Mouse (Mus musculus) ovary, postnatal 36 days (tissue): ENCODE measurements around the gene Tnrc6b.

Experiments
- DNase-seq: peaks from one replicate; pipeline ENCODE4 v3.0.0; 2022; ENCODE audit warnings: low spot score, mixed read lengths

Gene Tnrc6b

DNA sequence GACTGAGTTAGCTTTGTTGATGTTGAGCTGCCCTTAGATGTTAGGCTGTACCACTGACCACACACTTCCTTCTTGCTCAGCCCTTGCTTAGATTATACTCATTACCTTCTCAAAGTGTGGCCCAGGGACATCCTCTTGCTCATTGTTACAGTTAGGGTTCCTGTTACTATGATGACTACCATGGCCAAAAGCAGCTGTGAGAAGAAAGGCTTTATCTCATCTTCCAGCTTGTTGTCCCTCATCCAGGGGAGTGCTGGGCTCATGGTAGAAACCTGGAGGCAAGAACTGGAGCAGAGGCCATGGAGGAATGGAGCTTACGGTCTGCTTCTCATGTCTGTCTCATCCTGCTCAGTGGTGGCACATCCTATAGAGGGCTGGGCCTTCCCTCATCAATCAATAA is 28.9 kb downstream of the Tnrc6b start:
- DNase-seq, result no peak

GRCm38 (mm10) chr15:80741836-80742235 is 30.7 kb downstream of the Tnrc6b start:
- no peak for DNase-seq

DNA sequence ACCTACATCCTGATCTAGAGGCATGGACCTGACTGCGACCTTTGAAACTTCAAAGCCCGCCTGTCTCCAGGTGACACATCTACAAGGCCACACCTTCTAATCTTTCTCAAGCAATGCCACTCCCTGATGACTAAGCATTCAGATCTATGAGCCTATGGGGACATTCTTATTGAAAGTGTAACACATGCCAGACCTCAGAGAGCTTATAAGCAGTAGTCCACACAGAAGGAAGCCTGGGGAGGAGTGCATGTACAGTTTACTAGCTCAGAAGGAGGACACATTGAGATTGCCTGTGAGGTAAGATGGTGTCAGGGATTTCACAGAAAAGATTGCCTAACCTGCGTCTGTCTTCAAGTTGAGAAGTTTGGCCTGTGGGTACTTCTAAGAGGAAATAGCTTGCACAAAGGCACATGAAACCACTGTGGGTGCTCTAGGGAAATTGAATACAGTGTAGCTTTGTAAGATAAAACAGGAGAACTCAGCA is 31.9 kb downstream of the Tnrc6b start:
- DNase-seq, result no peak

GRCm38 (mm10) chr15:80743606-80744005 is 32.5 kb downstream of the Tnrc6b start:
- DNase-seq, result no peak

DNA sequence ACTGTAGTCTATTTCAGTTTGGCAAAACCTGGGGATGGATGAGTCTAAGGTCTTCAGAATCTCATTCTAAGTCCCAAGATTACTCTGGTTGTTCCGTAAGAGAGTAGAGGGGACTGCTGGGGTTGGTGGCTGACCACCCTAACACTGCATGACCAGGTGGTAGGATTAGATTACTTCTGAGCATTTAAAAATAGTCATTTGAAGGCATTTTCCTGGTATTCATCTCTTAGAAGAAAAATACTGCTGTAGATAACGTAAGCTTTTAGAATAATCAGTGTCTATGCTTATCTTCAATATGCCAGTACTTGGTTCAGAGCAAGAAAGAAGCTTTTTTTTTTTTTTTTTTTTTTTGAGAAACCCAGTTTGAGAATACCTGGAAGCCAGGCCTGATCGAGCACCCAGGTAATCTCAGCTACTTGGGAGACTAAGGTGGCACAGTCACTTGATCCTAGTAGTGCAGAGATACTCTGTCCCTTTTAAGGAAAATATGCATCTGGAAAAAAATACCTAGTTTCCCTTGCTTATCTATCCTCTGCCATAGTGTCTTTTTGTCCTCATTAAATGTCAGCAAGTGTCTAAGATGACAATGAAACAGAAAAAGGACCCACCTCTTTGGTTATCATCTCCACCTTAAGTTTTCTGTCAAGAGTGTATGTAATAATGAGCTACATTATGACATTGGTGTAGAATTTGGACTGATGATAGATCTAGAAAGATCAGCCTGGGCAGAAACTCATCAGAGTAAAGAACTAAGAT is 33.7 kb downstream of the Tnrc6b start:
- DNase-seq, result no peak

GRCm38 (mm10) chr15:80748979-80749378 is 37.9 kb downstream of the Tnrc6b start:
- DNase-seq, result no peak

GRCm38 (mm10) chr15:80753351-80753750 is 42.2 kb downstream of the Tnrc6b start:
- DNase-seq, result peak; percentile 13

- no peak for DNase-seq
These were observed 43.0 kb downstream of the Tnrc6b start for GRCm38 (mm10) chr15:80754103-80754502.

GRCm38 (mm10) chr15:80759451-80759850 is 48.3 kb downstream of the Tnrc6b start:
- DNase-seq, result no peak

GRCm38 (mm10) chr15:80760504-80760903 is 49.4 kb downstream of the Tnrc6b start:
- DNase-seq, result no peak

DNA sequence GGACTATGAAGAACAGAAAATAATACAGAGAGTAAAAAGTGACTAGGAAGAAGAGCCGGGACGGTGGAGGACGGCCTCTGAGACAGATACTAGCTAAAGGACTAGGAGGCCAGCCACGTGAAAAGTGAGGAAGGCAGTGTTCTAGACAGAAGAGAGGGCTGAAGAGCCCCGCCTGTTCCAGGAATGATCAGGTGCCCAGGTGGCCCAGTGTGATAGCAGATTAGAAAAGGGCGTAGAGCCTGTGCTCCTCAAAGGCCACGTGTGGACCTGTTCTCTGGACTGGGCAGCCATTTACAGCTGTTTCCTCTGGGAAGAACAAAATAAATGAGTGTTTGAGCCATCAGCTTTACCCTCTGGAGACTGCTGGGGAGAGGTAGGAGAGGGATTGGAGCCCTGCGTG is 49.8 kb downstream of the Tnrc6b start:
- no peak for DNase-seq

DNA sequence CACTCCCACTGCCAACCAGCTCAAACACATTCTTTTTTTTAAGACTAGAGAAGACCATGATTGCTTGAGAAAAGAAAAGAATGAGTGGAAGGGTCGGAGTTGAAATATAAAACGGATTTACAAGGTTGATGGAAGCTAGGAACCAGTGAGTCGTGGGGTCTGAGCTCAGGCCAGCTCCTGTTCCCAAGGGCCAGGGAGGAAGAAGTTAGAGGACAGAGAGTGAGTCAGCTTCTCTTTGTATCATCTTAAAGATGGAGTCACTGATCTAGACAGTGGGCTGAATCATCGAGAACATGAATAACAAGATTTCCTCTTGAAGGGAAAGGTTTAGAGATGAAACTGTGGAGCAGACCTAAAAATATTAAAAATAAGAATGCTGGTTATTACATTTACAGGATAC is 51.5 kb downstream of the Tnrc6b start:
- DNase-seq, result no peak

DNA sequence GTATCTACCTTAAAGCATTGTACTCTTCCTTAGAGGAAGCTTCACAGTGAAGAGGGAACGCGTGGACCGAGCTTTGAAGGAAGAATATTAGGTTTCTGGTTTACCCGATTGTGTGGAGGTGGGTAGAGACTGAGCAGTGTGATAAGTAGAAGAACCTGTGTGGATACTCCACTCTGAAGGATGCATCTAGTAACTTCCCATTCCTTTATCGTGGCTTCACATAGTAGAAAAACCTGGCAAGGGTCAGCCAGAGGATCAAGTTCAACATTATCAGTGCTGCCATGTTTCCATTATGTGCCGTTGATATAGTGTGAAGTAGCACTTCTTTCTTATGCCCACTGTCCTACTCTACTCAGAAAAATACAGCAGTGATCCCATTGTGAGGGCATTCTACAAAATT is 53.6 kb downstream of the Tnrc6b start:
- no peak for DNase-seq

DNA sequence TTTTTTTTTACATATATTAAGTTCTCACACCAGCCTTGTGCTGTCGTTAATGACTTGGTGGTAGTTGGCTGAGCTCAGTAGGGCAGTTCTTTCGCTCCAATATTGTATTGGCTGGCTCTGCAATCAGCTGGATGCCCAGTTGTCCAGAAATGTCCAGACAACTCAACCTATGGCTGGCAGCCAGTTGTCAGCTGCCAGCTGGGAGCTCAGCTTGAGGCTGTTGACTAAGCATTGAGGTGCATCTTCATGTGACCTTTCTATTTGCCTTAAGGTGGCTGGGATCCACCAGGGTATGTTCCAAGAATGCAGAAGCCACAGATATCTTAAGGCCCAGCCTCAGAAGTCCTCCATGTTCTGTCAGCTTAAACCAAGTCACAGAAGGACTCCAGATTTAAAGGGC is 54.3 kb downstream of the Tnrc6b start:
- peak; percentile 8 for DNase-seq

DNA sequence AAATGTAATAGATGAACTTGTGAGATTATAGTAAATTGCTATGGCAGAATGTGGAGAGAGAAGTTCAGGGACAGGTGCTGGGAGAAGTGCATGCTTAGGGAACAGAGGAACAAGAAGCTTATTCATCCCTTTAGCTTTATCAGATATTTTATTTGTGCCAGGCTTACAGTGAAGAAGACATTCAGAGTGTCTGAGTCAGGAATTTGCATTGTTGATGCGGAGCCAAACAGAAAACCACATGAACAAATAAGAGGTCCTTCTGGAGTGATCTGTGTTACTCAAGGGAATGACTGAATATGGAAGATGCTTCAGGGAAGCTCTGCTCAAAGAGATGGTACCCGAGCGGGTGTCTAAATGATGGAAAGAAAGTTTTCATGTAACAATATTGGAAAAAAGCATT is 57.1 kb downstream of the Tnrc6b start:
- DNase-seq, result no peak

DNA sequence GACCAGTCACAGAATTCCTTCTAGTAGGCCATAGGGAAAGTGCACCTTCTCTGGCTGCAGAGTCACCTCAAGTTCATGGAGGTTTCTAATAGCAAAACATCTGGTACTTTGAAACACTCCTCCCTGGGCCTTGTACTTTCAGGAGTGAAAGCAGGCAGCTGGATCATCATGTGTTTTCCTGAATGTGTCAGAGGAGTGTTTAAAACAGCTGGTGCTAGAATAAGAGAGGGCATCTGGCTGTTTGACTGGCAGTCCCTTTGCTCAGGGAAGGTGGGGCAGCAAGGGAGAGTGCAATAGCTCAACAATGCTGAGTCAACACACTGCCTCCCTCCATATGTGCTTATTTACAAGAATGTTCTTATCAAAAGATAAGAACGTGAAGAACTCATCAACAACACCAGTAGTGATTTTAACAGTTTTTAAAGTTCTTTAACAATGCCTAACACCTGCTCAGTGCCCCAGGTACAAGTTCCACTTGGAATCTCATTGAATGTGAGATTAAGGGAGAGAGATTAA is 60.9 kb downstream of the Tnrc6b start:
- DNase-seq, result no peak

GRCm38 (mm10) chr15:80774666-80775065 is 63.6 kb downstream of the Tnrc6b start:
- DNase-seq, result no peak

- DNase-seq, result no peak
These were observed 67.9 kb downstream of the Tnrc6b start for GRCm38 (mm10) chr15:80779006-80779405.

- no peak for DNase-seq
These were observed 69.1 kb downstream of the Tnrc6b start for GRCm38 (mm10) chr15:80780154-80780751.

GRCm38 (mm10) chr15:80781218-80781806 is 70.2 kb downstream of the Tnrc6b start:
- DNase-seq, result no peak

GRCm38 (mm10) chr15:80784553-80784971 is 73.4 kb downstream of the Tnrc6b start:
- DNase-seq, result peak; percentile 9

- no peak for DNase-seq
These were observed 74.6 kb downstream of the Tnrc6b start for GRCm38 (mm10) chr15:80785699-80786098.

- no peak for DNase-seq
These were observed 76.6 kb downstream of the Tnrc6b start for GRCm38 (mm10) chr15:80787746-80788145.
